Mouse (Mus musculus) thymus, adult 2 months (tissue): ENCODE data around the gene Thoc5.

Source experiments
- CTCF ChIP-seq: fragments of 200-500 bp; IDR thresholded peaks from 2 replicates; pipeline ENCODE4 v1.5.1; 2012; ENCODE audit warnings: mild to moderate bottlenecking, control low read depth, low read length, moderate library complexity, borderline replicate concordance; ENCODE audit not compliant: control insufficient read depth, poor library complexity, insufficient read depth; ENCODE audit errors: extremely low read depth
- POLR2A ChIP-seq: fragments of 200-500 bp; IDR thresholded peaks from 2 replicates; pipeline ENCODE4 v1.6.1; 2012; ENCODE audit warnings: mild to moderate bottlenecking, low read length, control low read depth, moderate library complexity; ENCODE audit not compliant: control insufficient read depth, poor library complexity, insufficient read depth; ENCODE audit errors: extremely low read depth

DNA sequence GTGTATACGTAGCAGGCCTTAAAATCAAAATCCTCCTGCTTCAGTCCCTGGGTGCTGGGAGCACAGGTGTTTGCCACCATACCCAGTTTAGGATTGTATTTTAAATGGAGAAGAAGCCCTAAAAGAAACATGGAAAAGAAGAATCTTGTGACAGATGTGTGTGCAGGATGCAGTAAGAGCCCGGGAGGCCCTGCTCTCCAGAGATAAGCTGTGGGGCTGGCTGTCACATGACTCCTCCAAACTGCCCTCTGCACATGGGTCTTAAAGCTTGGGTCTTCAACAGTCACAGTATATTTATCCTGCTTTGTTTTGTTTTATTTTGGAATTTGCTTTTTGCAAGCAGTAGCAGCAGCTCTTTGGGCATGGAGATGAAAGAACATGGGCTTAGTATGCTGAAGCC lies 72.4 kb downstream of the Thoc5 start:
- TF ChIP-seq POLR2A = no peak
- no peak for TF ChIP-seq CTCF
